Mouse (Mus musculus) MEL (cell line): ENCODE results near the gene Anapc5.

Source experiments
- BHLHE40 ChIP-seq: IDR thresholded peaks from 2 replicates; pipeline ENCODE4 v1.6.1; 2012; ENCODE audit warnings: low read depth, mild to moderate bottlenecking, inconsistent platforms, low read length, improper control_type of control experiment, borderline replicate concordance
- CHD2 ChIP-seq: IDR thresholded peaks from 2 replicates; pipeline ENCODE4 v1.6.1; 2011; ENCODE audit warnings: low read length, improper control_type of control experiment
- CTCF ChIP-seq, 3 experiments: IDR thresholded peaks in 2 of 3; conservative IDR thresholded peaks in 1 of 3; 2 replicates each; pipeline ENCODE4 v1.5.1; 2011 to 2012; ENCODE audit warnings: low read length in 3 of 3, low read depth in 2 of 3, mild to moderate bottlenecking in 2 of 3, improper control_type of control experiment in 1 of 3, inconsistent platforms in 1 of 3, mixed read lengths in 1 of 3, moderate library complexity in 1 of 3; ENCODE audit not compliant: control insufficient read depth in 1 of 3, insufficient read depth in 1 of 3, poor library complexity in 1 of 3, severe bottlenecking in 1 of 3
- E2F4 ChIP-seq: IDR thresholded peaks from 2 replicates; pipeline ENCODE4 v1.6.1; 2011; ENCODE audit warnings: low read depth, low read length, improper control_type of control experiment, borderline replicate concordance
- ELF1 ChIP-seq: IDR thresholded peaks from 2 replicates; pipeline ENCODE4 v1.6.1; 2014; ENCODE audit warnings: low read depth, mild to moderate bottlenecking, inconsistent platforms, low read length, improper control_type of control experiment, moderate library complexity
- EP300 ChIP-seq, 2 experiments: IDR thresholded peaks; 2 replicates each; pipeline ENCODE4 v1.6.1; 2011; ENCODE audit warnings: improper control_type of control experiment in 2 of 2, low read length in 2 of 2, low read depth in 1 of 2, mild to moderate bottlenecking in 1 of 2
- MAFK ChIP-seq: IDR thresholded peaks from 2 replicates; pipeline ENCODE4 v1.6.1; 2011; ENCODE audit warnings: low read depth, mild to moderate bottlenecking, low read length, improper control_type of control experiment, borderline replicate concordance
- MYB ChIP-seq: IDR thresholded peaks from 2 replicates; pipeline ENCODE4 v1.6.1; 2011; ENCODE audit warnings: mild to moderate bottlenecking, low read depth, low read length, improper control_type of control experiment
- NRF1 ChIP-seq: IDR thresholded peaks from 2 replicates; pipeline ENCODE4 v1.6.1; 2014; ENCODE audit warnings: low read depth, mild to moderate bottlenecking, inconsistent platforms, low read length, improper control_type of control experiment, moderate library complexity; ENCODE audit not compliant: poor library complexity, insufficient read depth, severe bottlenecking
- POLR2A ChIP-seq, 2 experiments: IDR thresholded peaks; 2 replicates each; pipeline ENCODE4 v1.6.1; 2011 to 2012; ENCODE audit warnings: low read length in 2 of 2, mild to moderate bottlenecking in 2 of 2, control low read depth in 1 of 2, improper control_type of control experiment in 1 of 2, low read depth in 1 of 2, moderate library complexity in 1 of 2; ENCODE audit not compliant: control insufficient read depth in 1 of 2, insufficient read depth in 1 of 2, poor library complexity in 1 of 2
- TBP ChIP-seq: IDR thresholded peaks from 2 replicates; pipeline ENCODE4 v1.8.0; 2011; ENCODE audit warnings: low read depth, low read length, improper control_type of control experiment
- USF1 ChIP-seq: IDR thresholded peaks from 2 replicates; pipeline ENCODE4 v1.6.1; 2014; ENCODE audit warnings: low read depth, mild to moderate bottlenecking, inconsistent platforms, low read length, improper control_type of control experiment, moderate library complexity
- ZKSCAN1 ChIP-seq: IDR thresholded peaks from 2 replicates; pipeline ENCODE4 v1.6.1; 2012; ENCODE audit warnings: low read depth, mild to moderate bottlenecking, inconsistent platforms, low read length, improper control_type of control experiment, moderate library complexity
- ZNF384 ChIP-seq: IDR thresholded peaks from 2 replicates; pipeline ENCODE4 v1.6.1; 2012; ENCODE audit warnings: low read depth, mild to moderate bottlenecking, inconsistent platforms, low read length, improper control_type of control experiment

DNA sequence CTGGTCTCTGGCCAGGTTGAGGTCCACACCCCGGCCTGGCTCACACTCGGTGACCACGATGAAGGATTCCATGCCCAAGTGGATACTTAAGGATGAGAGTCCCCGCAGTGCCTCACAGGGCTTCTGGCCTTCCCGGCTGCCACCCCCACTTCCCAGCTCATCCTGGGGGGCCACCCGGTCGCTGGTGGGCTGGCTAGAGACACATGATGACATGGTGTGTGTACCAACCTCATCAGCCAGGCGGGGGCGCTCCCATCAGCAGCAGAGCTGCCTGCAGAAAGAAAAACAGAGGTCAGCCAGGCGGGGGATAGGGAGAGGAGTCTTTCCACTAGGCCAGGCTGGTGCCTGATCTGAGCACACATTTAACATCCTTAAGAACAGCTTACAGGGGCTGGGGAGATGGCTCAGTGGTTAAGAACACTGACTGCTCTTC, 57.1 kb downstream of the Anapc5 start:
- TF ChIP-seq E2F4 (no peak), MYB (no peak), CTCF (IDR thresholded peaks at IDR 0.05 in 2 of 3, conservative IDR thresholded peaks at IDR 0.05 in 1 of 3; ENCODE audit: control insufficient read depth in 1 of 3, insufficient read depth in 1 of 3, low read depth in 2 of 3, low read length in 3 of 3, poor library complexity in 1 of 3, severe bottlenecking in 1 of 3) (peak in 2 of 3 experiments; percentile 43 to 64; a peak in 4 of 6 replicates), ELF1 (no peak), MAFK (no peak), EP300 (IDR thresholded peaks at IDR 0.05; ENCODE audit: low read depth in 1 of 2, low read length in 2 of 2) (no peak), BHLHE40 (no peak), POLR2A (IDR thresholded peaks at IDR 0.05; ENCODE audit: control insufficient read depth in 1 of 2, insufficient read depth in 1 of 2, low read depth in 1 of 2, low read length in 2 of 2, poor library complexity in 1 of 2) (no peak), TBP (no peak), ZKSCAN1 (no peak), CHD2 (no peak), USF1 (no peak), NRF1 (no peak), ZNF384 (no peak)
